Mouse (Mus musculus) brown adipose tissue, adult 24 weeks (tissue): Measurements from ENCODE around the gene Rrp36. TPM values are rescaled to one million over a fixed set of nuclear protein-coding genes. Genes with fewer than 3 reads are reported as not detected.

Experiments
- H3K27ac ChIP-seq: fragments of 200-500 bp; replicated peaks from 2 replicates; pipeline ENCODE4 v1.5.1; 2012; ENCODE audit warnings: low read depth, mild to moderate bottlenecking, low read length
- H3K4me1 ChIP-seq: fragments of 200-500 bp; 2 replicates; pipeline ENCODE4 v1.6.1; 2012; ENCODE audit warnings: low read length, mixed read lengths; ENCODE audit not compliant: control insufficient read depth, insufficient read depth, insufficient read length
- H3K4me3 ChIP-seq: fragments of 200-500 bp; 2 replicates; pipeline ENCODE4 v1.5.1; 2012; ENCODE audit warnings: low read depth, mild to moderate bottlenecking, low read length, moderate library complexity; ENCODE audit not compliant: insufficient read depth
- polyA plus RNA-seq: library from polyadenylated mRNA; stranded (reverse); fragments of >200 nt; gene quantifications from 2 replicates; pipeline ENCODE4 v1.2.4, GENCODE M21; 2012; ENCODE audit not compliant: missing spikeins, insufficient read depth, insufficient read length

Gene Rrp36
- polyA plus RNA-seq, result 19.7 and 20.6 TPM in 2 replicates

DNA sequence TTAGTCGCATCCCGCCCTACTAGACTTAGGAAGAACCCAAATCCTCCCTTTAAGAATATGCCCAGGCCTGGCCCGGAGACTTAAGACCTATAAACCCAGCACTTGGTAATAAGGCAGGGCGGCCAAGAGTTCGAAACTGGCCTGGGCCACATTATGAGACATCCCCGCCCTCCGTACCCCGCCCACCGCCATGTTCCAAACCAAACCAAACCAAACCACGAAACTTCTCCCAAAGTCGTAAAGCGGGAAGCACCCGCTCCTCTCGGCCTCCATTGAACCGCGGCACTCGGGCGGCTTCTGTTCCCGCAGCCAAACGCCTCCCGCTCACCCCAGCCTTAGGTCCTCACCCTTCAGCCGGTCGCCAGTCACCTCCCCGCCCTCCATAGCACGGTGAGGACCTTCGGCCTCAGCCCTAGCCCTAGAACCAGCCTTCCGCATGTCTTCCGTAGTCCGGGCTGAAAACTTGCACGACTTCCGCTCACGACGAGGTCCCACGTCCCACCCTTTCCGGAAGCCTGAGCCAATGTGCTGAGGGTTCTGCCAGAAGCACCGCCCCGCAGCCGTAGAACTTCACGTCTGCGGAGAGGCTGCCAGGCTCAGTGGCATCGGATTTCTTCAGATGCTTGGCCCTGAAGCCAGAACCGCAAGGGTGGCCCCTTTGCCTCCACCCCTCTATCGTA is at the start of gene Rrp36:
Rrp36 (minus strand) TSS at position 503 of the 680 bp plus-strand sequence.
- Histone ChIP-seq H3K4me1 (no peaks in the 10 kb centered on the region), H3K4me3 (peak within 1 kb of the TSS; percentile 84), H3K27ac (peak within 1 kb of the TSS; percentile 50)

DNA sequence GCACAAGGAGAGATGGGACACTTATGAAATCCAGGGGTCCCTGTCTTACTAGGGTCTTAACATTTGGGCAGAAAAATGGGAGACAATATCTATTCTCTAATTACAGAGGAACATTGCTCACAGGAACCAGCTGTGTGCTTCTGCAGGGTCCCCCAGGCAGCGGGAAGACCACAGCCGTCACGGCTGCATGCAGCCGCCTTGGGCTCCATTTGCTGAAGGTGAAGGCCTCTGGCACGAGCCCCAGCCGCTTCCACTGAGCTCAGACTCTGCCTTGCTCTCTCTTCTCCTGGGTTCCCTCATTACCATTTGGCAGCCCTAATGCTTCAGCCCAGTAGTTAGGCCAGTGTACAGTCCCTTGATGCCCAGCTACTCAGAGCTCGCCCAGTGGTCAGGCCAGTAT is 46.9 kb upstream of the Rrp36 start:
- Histone ChIP-seq H3K4me1 (peaks cover 4% of the 10 kb centered on the region; the same call in 1 of the 2 replicates), H3K27ac (no peak overlapping the region), H3K4me3 (no peak overlapping the region)

DNA sequence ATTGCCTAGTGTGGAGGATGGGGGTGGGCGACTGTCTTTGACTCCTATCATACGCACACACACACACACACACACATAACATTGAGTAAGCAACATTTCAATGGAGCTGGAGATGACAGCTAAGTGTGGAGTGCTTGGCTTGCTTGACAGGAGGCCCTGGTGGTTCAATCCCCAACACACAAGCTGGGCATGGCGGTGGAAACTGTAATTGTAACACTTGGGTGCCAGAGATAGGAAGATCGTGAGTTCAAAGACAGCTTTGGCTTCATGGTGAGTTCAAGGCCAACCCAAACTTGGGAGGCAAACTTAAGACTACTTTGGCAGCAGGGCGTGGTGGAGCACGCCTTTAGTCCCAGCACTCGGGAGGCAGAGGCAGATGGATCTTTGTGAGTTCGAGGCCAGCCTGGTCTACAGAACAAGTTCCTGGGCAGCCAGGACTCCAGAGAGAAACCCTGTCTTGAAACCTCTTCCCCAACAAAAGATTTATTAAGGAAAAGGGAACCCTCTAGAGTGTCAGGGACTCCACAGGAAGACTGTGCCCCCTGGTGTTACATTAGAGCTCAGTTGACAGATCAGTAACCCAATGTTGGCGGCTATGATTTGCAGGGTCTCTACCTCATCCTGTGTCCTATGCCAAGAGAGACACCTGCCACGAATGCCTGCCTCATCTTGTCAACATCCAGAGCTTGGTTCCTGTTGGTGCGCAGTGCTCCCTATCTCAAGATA is 40.8 kb upstream of the Rrp36 start:
- H3K27ac ChIP-seq, result no peak overlapping the region
- H3K4me3 ChIP-seq, result no peak overlapping the region
- no peaks in the 10 kb centered on the region; the same call in 1 of the 2 replicates for H3K4me1 ChIP-seq

DNA sequence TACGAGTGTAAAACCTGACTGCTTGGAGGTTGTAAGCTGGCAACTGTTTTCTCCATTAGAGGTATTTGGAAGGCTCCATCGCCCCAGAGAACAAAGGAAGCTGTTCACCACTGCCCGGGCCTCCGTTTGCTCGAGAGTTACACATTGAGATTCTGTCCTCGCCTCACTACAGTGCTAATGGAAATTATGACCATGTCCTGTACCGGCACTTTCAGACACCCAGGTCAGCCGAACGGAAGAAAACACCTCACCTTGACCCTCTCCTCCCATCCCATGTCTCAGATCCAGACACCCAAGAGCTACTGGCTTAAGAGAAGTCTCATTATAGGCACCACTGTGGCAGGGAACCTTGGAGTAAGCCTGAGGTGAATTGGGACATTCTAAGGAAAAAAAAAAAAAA is 39.7 kb upstream of the Rrp36 start:
- H3K4me3 ChIP-seq, result no peak overlapping the region
- no peak overlapping the region for H3K27ac ChIP-seq
- H3K4me1 ChIP-seq, result no peaks in the 10 kb centered on the region; the same call in 1 of the 2 replicates

DNA sequence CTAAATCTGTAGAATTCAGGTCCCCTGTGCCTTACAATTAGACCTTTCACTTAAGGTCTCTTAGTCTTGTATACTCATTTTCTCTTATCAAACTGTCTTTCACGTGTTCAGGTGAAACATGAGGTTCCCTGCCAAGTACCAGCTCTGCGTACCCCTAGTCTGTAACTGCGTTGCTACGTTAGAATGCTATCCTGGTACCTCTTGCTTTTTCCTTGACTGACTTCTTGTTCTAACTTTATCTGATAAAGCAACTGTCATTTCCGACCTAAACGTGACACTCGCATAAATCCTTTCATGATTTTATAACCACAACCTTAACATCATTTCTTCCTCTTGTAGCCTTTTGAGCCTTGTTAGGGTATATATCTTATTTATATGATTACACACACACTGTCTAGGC is 38.3 kb upstream of the Rrp36 start:
- Histone ChIP-seq H3K27ac (peak overlapping the region; percentile 89), H3K4me1 (no peaks in the 10 kb centered on the region; the same call in 1 of the 2 replicates), H3K4me3 (peak overlapping the region; percentile 94)

DNA sequence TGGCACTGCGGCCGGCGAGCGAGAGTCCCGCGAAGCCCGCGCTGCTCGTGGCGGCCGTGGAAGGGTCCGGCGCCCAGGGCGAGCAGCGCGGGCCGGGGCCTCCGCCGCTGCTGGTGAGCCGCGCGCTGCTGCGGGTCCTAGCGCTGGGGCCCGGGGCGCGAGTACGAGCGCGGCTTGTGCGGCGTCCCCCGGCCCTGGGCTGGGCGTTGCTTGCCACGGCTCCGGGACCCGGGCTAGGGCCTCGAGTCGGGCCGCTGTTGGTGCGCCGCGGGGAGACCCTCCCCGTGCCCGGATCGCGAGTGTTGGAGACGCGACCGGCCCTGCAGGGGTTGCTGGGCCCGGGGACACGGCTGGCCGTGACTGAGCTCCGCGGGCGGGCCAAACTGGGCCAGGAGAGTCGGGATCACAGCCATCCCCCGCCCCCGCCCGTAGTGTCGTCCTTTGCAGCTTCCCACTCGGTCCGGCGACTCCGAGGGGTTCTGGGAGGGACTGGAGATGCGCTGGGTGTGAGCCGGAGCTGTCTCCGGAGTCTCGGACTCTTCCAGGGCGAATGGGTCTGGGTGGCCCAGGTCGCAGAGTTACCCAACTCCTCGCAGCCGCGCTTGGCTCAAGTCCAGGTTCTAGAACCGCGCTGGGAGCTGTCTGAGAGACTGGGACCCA is 37.6 kb upstream of the Rrp36 start:
- Histone ChIP-seq H3K27ac (peak overlapping the region; percentile 89), H3K4me3 (peak overlapping the region; percentile 94), H3K4me1 (no peaks in the 10 kb centered on the region; the same call in 1 of the 2 replicates)

DNA sequence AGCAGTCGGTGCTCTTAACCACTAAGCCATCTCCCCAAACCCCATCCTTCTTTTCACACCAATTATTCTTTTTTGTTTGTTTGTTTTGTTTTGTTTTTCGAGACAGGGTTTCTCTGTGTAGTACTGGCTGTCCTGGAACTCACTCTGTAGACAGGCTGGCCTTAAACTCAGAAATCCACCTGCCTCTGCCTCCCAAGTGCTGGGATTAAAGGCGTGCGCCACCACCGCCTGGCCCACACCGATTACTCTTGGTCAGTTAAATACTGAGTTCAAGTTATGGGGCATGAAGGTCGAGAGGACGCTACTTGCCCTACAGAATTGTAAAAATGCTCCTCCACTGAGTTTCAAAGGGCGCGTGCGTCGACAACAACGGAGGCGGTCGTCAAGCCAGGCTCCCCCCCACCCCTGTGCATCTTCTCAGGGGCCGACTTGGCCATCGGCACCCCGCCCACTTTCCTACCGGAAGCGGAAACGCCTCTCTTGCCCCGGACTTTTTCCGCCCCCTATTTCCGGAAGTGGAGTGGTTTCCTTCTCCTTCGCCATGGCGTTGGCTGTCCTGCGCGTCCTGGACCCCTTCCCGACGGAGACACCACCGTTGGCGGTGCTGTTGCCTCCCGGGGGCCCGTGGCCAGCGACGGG is 36.9 kb upstream of the Rrp36 start, which contains the start of gene Pex6:
Pex6 (plus strand) TSS at position 505 of the 639 bp plus-strand sequence.
- H3K4me1 ChIP-seq, result no peaks in the 10 kb centered on the region; the same call in 1 of the 2 replicates
- peak within 1 kb of the TSS; percentile 94 for H3K4me3 ChIP-seq
- peak within 1 kb of the TSS; percentile 89 for H3K27ac ChIP-seq

DNA sequence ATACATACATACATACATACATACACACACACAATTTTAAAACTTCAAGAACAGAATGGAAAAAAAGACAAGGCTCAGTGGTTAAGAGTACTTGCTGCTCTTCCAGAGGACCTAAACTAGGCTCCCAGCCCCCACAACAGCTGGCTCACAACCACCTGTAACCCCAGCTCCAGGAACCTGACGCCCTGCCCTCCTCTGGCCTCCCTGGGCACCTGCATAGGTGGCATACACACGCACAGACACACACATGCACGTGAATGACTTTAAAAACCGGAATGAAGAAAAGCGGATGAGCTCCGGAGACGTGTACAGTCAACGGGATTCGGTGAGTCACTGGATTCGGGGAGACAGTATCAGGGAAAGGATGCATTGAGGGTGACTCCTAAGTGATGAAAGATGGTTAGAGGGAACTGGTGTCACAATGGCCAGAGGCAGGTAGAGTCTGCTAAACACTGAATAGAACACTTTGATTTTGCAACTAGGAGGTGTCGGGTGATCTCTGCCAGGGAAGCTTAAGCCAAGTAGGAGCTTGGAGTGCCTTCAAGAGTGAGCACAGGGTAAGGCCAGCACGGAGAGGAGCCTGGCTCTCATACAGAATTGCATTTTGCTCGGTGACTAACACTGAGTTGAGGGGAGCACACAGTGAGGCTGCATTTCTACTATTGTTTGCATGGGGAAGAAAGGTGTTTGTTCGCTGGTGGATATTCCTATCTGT is 32.4 kb upstream of the Rrp36 start:
- H3K27ac ChIP-seq, result no peak overlapping the region
- H3K4me3 ChIP-seq, result no peak overlapping the region
- peaks cover 18% of the 10 kb centered on the region for H3K4me1 ChIP-seq

DNA sequence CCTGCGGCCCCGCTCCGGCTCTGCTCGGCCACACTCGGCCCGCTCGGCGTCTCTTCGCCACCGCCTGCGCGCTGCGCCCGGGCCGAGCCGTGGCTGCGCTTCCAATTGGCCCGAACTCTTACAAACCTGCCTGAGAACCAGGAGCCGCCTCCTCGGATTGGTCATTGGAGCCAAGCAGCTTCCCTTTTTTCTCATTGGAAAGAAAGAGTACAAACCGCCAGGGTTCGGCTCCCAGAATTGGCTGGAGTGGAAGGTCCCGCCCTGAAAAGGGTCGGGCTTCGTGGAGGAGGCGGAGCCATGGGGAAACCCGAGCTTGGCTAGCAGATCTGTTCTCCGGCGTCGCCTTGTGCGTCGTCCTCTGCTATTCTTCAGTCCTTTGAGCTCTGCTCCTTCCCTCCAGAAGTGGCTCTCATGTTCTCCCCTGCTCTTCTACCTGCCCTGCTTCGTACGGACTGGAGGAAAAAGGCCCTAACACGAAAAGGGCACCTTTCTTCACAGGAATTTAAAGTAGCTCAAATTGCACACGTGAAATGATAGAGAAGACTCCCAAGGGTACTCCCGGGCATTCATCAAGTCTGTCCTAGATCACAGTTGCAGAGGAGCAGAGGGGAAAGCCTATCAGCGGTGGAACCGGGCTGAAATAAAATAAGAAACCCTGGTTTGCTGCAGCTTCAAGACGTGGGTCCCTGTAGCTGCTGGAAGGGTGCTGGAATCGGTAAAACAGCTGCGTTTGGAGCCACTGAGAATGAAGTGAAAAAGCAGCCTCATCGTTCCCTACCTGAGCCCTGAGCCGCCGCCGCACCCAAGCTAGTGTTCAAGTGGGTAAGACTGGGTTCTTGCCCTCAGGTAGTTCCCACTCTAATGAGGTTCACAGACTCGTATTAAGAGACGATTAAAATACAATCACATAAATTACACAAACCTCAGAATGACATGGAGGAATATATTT is 31.0 kb upstream of the Rrp36 start, which contains the start of gene Ppp2r5d:
Ppp2r5d (minus strand) TSS at position 225 of the 949 bp plus-strand sequence.
- Histone ChIP-seq H3K27ac (peak within 1 kb of the TSS; percentile 33; the same call in 1 of the 2 replicates), H3K4me3 (peak within 1 kb of the TSS; percentile 93), H3K4me1 (peaks cover 20% of the 10 kb centered on the region)

DNA sequence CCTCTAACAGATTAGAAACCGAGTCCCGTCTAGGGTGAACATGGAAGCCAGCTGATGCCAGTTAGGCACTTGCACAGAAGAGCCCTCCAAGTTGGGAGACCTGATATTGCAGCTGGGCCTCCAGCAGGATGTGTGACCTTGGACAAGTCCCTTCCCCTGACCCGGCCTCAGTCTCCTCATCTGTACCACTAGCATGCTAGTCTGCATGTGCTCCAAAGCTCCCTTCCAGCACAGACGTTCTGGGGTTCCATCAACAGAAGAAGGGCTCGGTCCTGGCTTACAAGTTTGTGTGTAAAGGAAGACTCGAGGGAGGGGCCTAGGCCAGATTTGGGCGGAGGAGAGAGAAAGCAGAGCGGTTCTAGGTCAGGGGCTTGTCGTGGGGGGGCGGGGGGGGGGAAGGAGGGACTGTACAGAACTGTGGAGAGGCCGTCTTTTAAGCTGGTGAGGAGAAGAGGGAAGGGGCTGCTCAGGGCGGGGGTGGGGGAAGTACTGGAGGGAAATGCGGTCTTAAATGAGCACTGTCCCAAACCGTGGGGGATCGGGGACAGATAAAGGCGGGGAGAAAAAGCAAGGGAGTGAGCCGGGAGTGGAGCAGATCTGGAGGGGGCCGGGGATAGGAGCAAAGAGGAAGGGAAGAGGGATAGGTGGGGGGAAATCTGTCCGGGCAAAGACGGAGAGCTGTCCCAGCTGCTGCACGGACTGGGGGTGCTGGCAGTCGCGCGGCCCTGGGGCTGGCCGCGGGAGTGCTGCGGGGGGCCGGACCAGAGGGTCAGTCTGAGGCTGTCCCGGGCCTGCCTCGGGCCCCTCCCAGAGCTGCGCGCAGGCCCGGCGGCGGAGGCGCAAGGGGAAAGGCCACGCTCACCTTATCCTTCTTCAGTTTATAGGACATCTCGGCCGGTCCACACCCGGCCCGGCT is 30.1 kb upstream of the Rrp36 start:
- Histone ChIP-seq H3K4me3 (peak overlapping the region; percentile 93), H3K4me1 (peaks cover 20% of the 10 kb centered on the region), H3K27ac (no peak overlapping the region)

DNA sequence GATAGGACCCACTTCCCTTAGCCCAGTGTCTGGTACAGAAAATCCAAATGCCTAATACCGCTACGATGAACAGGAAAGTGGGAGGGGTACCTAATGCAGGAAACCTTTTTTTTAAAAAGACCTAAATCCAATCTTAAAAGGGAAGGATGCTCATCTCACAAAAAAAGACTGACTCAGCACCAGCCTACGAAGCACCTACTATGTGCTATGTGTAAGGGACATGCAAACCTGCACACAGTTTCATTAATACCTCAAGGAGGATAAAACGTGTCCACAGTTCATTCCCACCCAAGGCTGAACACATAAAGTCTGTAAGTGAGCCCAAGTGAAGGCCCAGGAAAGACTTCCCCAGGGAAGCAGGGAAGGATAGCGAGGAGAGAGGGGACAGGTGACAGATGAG is 28.4 kb upstream of the Rrp36 start:
- Histone ChIP-seq H3K27ac (no peak overlapping the region), H3K4me3 (no peak overlapping the region), H3K4me1 (peaks cover 20% of the 10 kb centered on the region)

DNA sequence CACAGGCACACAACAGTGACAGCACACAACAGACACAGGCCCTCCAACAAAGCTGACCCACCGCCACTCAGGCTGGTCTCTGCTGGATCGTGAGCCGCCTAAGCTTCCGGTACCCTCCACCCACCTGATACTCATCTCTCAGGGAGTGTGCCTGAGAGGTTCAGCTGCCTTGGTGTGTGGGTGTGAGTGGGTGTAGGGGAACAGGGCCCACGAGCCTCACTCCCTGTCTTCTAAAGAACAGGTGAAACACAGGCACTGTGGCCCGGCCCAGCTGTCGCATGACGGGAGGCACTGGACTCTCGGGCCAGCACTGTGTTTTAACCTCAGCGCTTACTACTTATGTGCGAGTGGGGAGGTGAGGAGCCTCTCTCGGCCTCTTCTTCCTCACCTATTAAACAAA is 27.9 kb upstream of the Rrp36 start:
- no peak overlapping the region for H3K4me3 ChIP-seq
- peaks cover 20% of the 10 kb centered on the region for H3K4me1 ChIP-seq
- no peak overlapping the region for H3K27ac ChIP-seq

DNA sequence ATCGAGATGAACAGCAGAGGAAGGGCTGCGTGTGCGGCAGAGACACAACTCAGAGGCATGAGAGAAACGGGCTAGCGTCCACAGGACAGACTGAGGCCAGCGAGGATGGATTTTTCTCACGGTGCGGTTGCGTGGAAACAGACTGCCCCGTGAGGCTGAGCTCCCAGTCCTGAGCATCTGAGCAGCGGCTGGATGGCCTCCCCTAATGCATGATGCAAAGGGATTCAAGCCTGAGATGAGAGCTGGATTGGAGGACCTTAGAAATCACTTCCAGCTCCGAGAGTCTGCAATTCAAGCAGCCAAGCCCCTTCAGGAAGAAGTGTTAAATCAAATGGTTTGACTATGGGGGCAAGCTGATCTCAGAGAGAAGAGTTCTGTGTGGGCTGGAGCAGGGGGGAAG is 27.3 kb upstream of the Rrp36 start:
- H3K4me1 ChIP-seq, result peaks cover 20% of the 10 kb centered on the region
- H3K27ac ChIP-seq, result no peak overlapping the region

More for the DNA sequence above, 27.3 kb upstream of the Rrp36 start:
- no peak overlapping the region for H3K4me3 ChIP-seq
